11 mouse cellular contexts compared by ENCODE assay signal in genomic region chr8:122751342-122751741, GRCm38 (mm10). TPM values are rescaled to one million over a fixed set of nuclear protein-coding genes. Genes with fewer than 3 reads are reported as not detected.
DNase-seq lines count a peak whose midpoint lies in the region; ATAC-seq and TF ChIP-seq lines count a peak whose summit lies in the region.
"Had no signal": no experiment of that assay in that cellular context is flagged by ENCODE, and none has a peak within 500 bp of the region (broad histone marks: within the 10 kb centered on the region; RNA-seq: fewer than 3 reads in every experiment).

No protein-coding gene starts in this region.

- peak overlapping the region; percentile 42; the same call in 1 of the 2 replicates for H3K27ac ChIP-seq in forebrain, embryonic 12.5 days
- H3K27ac ChIP-seq in forebrain, embryonic 11.5 days (ENCODE audit: low read depth, low read length): no peak overlapping the region
- H3K27ac ChIP-seq in limb, embryonic 15.5 days: no peak overlapping the region
- no peak overlapping the region for H3K27ac ChIP-seq in limb, embryonic 10.5 days
- peak overlapping the region; percentile 84 for H3K27ac ChIP-seq in cerebellum, adult 2 months (ENCODE audit: insufficient read depth, low read length)
- peak overlapping the region; percentile 56; the same call in 1 of the 2 replicates for H3K27ac ChIP-seq in midbrain, embryonic 15.5 days
- H3K27ac ChIP-seq: liver, embryonic 13.5 days had no signal

- no peak for ATAC-seq in forebrain, embryonic 12.5 days (ENCODE audit: low FRiP score)
- no peak for ATAC-seq in forebrain, embryonic 11.5 days (replicated peaks; ENCODE audit: low FRiP score)
- 0 out of 2 replicates have a peak, but pooled peaks have one; percentile 28 for ATAC-seq in limb, embryonic 15.5 days (ENCODE audit: insufficient number of reproducible peaks, low FRiP score, low TSS enrichment, low read depth)
- ATAC-seq in midbrain, embryonic 15.5 days (replicated peaks): peak; percentile 62
- no peak for ATAC-seq in granulocyte monocyte progenitor cell, adult 5-6 weeks (replicated peaks; ENCODE audit: poor library complexity, severe bottlenecking)

- TF ChIP-seq CTCF in cerebellum, adult 2 months (IDR thresholded peaks at IDR 0.05; ENCODE audit: borderline replicate concordance, insufficient read depth, low read depth, low read length): no peak

- DNase-seq in forebrain, embryonic 11.5 days (ENCODE audit: low spot score): no peak
- DNase-seq in limb, embryonic 10.5 days (ENCODE audit: low spot score): no peak
- DNase-seq in cerebellum, adult 2 months: peak; percentile 68 to 73
- DNase-seq in thymus, postnatal 0 days (ENCODE audit: low spot score): no peak
- DNase-seq: kidney, adult 9 months; liver, embryonic 13.5 days had no signal

- no peak overlapping the region for H3K4me3 ChIP-seq in forebrain, embryonic 12.5 days (replicated peaks)
- no peak overlapping the region for H3K4me3 ChIP-seq in forebrain, embryonic 11.5 days (ENCODE audit: low read depth, low read length)
- no peak overlapping the region for H3K4me3 ChIP-seq in limb, embryonic 15.5 days
- H3K4me3 ChIP-seq in limb, embryonic 10.5 days: no peak overlapping the region
- H3K4me3 ChIP-seq in cerebellum, adult 2 months (replicated peaks; ENCODE audit: insufficient read depth, low read depth, low read length): peak overlapping the region; percentile 66
- peak overlapping the region; percentile 14 for H3K4me3 ChIP-seq in midbrain, embryonic 15.5 days
- H3K4me3 ChIP-seq: erythroblast, embryonic 14.5 days; liver, embryonic 13.5 days had no signal

- TF ChIP-seq POLR2A in cerebellum, adult 2 months (IDR thresholded peaks at IDR 0.05; ENCODE audit: borderline replicate concordance, insufficient read depth, low read length): 0 out of 2 replicates have a peak, but pooled peaks have one; percentile 22

- no peaks in the 10 kb centered on the region for H3K9me3 ChIP-seq in forebrain, embryonic 12.5 days
- no peaks in the 10 kb centered on the region for H3K9me3 ChIP-seq in forebrain, embryonic 11.5 days (ENCODE audit: control insufficient read depth, low read length)
- H3K9me3 ChIP-seq in limb, embryonic 15.5 days: no peaks in the 10 kb centered on the region
- H3K9me3 ChIP-seq in limb, embryonic 10.5 days (replicated peaks): no peaks in the 10 kb centered on the region
- no peaks in the 10 kb centered on the region for H3K9me3 ChIP-seq in midbrain, embryonic 15.5 days
- H3K9me3 ChIP-seq: liver, embryonic 13.5 days had no signal

- WGBS in forebrain, embryonic 12.5 days: 64% methylated on average over 5 of the region's 5 CpGs
- WGBS in forebrain, embryonic 11.5 days: 83% methylated on average over 5 of the region's 5 CpGs
- 54% methylated on average over 5 of the region's 5 CpGs for WGBS in limb, embryonic 15.5 days
- 79% methylated on average over 5 of the region's 5 CpGs for whole genome bisulfite sequencing in limb, embryonic 10.5 days
- 4% methylated on average over 5 of the region's 5 CpGs for WGBS in cerebellum, adult 2 months
- WGBS in midbrain, embryonic 15.5 days: 56% methylated on average over 5 of the region's 5 CpGs

- H3K4me2 ChIP-seq in forebrain, embryonic 12.5 days: no peak overlapping the region
- no peak overlapping the region for H3K4me2 ChIP-seq in forebrain, embryonic 11.5 days (ENCODE audit: low read depth, low read length, severe bottlenecking)
- H3K4me2 ChIP-seq in limb, embryonic 15.5 days: no peak overlapping the region
- H3K4me2 ChIP-seq in midbrain, embryonic 15.5 days: peak overlapping the region; percentile 18
- H3K4me2 ChIP-seq: liver, embryonic 13.5 days had no signal

- H3K36me3 ChIP-seq in forebrain, embryonic 12.5 days (replicated peaks): no peaks in the 10 kb centered on the region
- no peaks in the 10 kb centered on the region for H3K36me3 ChIP-seq in forebrain, embryonic 11.5 days (ENCODE audit: control insufficient read depth, insufficient read depth, low read length)
- no peaks in the 10 kb centered on the region for H3K36me3 ChIP-seq in limb, embryonic 15.5 days
- H3K36me3 ChIP-seq in limb, embryonic 10.5 days: no peaks in the 10 kb centered on the region
- H3K36me3 ChIP-seq in midbrain, embryonic 15.5 days (replicated peaks): no peaks in the 10 kb centered on the region
- H3K36me3 ChIP-seq: liver, embryonic 13.5 days had no signal

- H3K9ac ChIP-seq in forebrain, embryonic 12.5 days: no peak overlapping the region
- no peak overlapping the region for H3K9ac ChIP-seq in forebrain, embryonic 11.5 days (ENCODE audit: low read length)
- no peak overlapping the region for H3K9ac ChIP-seq in limb, embryonic 15.5 days
- no peak overlapping the region for H3K9ac ChIP-seq in midbrain, embryonic 15.5 days
- H3K9ac ChIP-seq: liver, embryonic 13.5 days had no signal

- H3K27me3 ChIP-seq in forebrain, embryonic 12.5 days: peaks cover 23% of the 10 kb centered on the region
- H3K27me3 ChIP-seq in forebrain, embryonic 11.5 days (ENCODE audit: control insufficient read depth, insufficient read depth, low read length): no peaks in the 10 kb centered on the region; the same call in none of the 2 replicates
- peaks cover 14% of the 10 kb centered on the region for H3K27me3 ChIP-seq in limb, embryonic 15.5 days
- H3K27me3 ChIP-seq in limb, embryonic 10.5 days (ENCODE audit: low read depth, poor library complexity, severe bottlenecking): peaks cover 67% of the 10 kb centered on the region
- no peaks in the 10 kb centered on the region for H3K27me3 ChIP-seq in cerebellum, adult 2 months (ENCODE audit: control insufficient read depth, insufficient read depth, low read length)
- no peaks in the 10 kb centered on the region for H3K27me3 ChIP-seq in midbrain, embryonic 15.5 days (replicated peaks)

- peaks cover 44% of the 10 kb centered on the region for H3K4me1 ChIP-seq in forebrain, embryonic 12.5 days
- peaks cover 1% of the 10 kb centered on the region; the same call in 1 of the 2 replicates for H3K4me1 ChIP-seq in forebrain, embryonic 11.5 days (replicated peaks; ENCODE audit: control insufficient read depth, insufficient read depth, low read length)
- peaks cover 9% of the 10 kb centered on the region for H3K4me1 ChIP-seq in limb, embryonic 15.5 days
- H3K4me1 ChIP-seq in limb, embryonic 10.5 days: peaks cover 16% of the 10 kb centered on the region
- peaks cover 33% of the 10 kb centered on the region for H3K4me1 ChIP-seq in cerebellum, adult 2 months (ENCODE audit: control insufficient read depth, insufficient read depth, low read length)
- H3K4me1 ChIP-seq in midbrain, embryonic 15.5 days: peaks cover 37% of the 10 kb centered on the region

RNA-seq across cellular contexts. Expression of gene Acsf3, which starts 23.9 kb away (rescaled TPM):
- polyA plus RNA-seq in forebrain, embryonic 12.5 days (2016; fragmentation: Nextera tagmentation; extraction: Ambion mirVana): 16.1 and 17.3 TPM in 2 replicates
- 15.6 and 16.3 TPM in 2 replicates for polyA plus RNA-seq in forebrain, embryonic 11.5 days (2014; fragmentation: Nextera tagmentation; extraction: Ambion mirVana)
- 17.6 and 18.1 TPM in 2 replicates for polyA plus RNA-seq in limb, embryonic 15.5 days (2015; fragmentation: Nextera tagmentation; extraction: Ambion mirVana)
- 18.6 and 19.2 TPM in 2 replicates for polyA plus RNA-seq in limb, embryonic 10.5 days (2016; fragmentation: Nextera tagmentation; extraction: Ambion mirVana)
- polyA plus RNA-seq in cerebellum, adult 2 months (2012; rRNA removed): 33.0 and 33.6 TPM in 2 replicates
- polyA plus RNA-seq in midbrain, embryonic 15.5 days (2015; fragmentation: Nextera tagmentation; extraction: Ambion mirVana): 16.4 and 18.3 TPM in 2 replicates
- 13.8 and 14.0 TPM in 2 replicates for polyA plus RNA-seq in thymus, postnatal 0 days (2015; fragmentation: Nextera tagmentation; extraction: Ambion mirVana)
- 5.0 and 20.5 TPM in 2 replicates for total RNA-seq in granulocyte monocyte progenitor cell, adult 5-6 weeks (2014; fragmentation: Nextera tagmentation)
- 8.1 and 12.0 TPM in 2 replicates for total RNA-seq in granulocyte monocyte progenitor cell, adult 5-6 weeks (2017)

RNA-seq across cellular contexts. Expression of gene Cbfa2t3, which starts 52.4 kb away (rescaled TPM):
- polyA plus RNA-seq in forebrain, embryonic 12.5 days (2016; fragmentation: Nextera tagmentation; extraction: Ambion mirVana): 12.2 and 12.4 TPM in 2 replicates
- 6.0 and 7.0 TPM in 2 replicates for polyA plus RNA-seq in forebrain, embryonic 11.5 days (2014; fragmentation: Nextera tagmentation; extraction: Ambion mirVana)
- polyA plus RNA-seq in limb, embryonic 15.5 days (2015; fragmentation: Nextera tagmentation; extraction: Ambion mirVana): 4.6 and 5.1 TPM in 2 replicates
- 2.0 and 2.8 TPM in 2 replicates for polyA plus RNA-seq in limb, embryonic 10.5 days (2016; fragmentation: Nextera tagmentation; extraction: Ambion mirVana)
- 17.7 and 21.6 TPM in 2 replicates for polyA plus RNA-seq in cerebellum, adult 2 months (2012; rRNA removed)
- 20.2 and 21.4 TPM in 2 replicates for polyA plus RNA-seq in midbrain, embryonic 15.5 days (2015; fragmentation: Nextera tagmentation; extraction: Ambion mirVana)
- 15.2 and 16.7 TPM in 2 replicates for polyA plus RNA-seq in thymus, postnatal 0 days (2015; fragmentation: Nextera tagmentation; extraction: Ambion mirVana)
- total RNA-seq in granulocyte monocyte progenitor cell, adult 5-6 weeks (2014; fragmentation: Nextera tagmentation): 35.4 and 37.7 TPM in 2 replicates
- total RNA-seq in granulocyte monocyte progenitor cell, adult 5-6 weeks (2017): 8.3 and 16.0 TPM in 2 replicates

Comparison
In these comparisons a context has a peak if more than half of its experiments do, and no peak if none do; other contexts are left out.
1. H3K27ac ChIP-seq: peak in forebrain, embryonic 12.5 days (single experiment), cerebellum, adult 2 months (single experiment) and midbrain, embryonic 15.5 days (single experiment); none in forebrain, embryonic 11.5 days (single experiment), limb, embryonic 15.5 days (single experiment) and limb, embryonic 10.5 days (single experiment).
2. ATAC-seq: peak in limb, embryonic 15.5 days (single experiment) and midbrain, embryonic 15.5 days (single experiment); none in forebrain, embryonic 12.5 days (single experiment), forebrain, embryonic 11.5 days (single experiment) and granulocyte monocyte progenitor cell, adult 5-6 weeks (single experiment).
3. H3K4me3 ChIP-seq: peak in cerebellum, adult 2 months (single experiment) and midbrain, embryonic 15.5 days (single experiment); none in forebrain, embryonic 12.5 days (single experiment), forebrain, embryonic 11.5 days (single experiment), limb, embryonic 15.5 days (single experiment) and limb, embryonic 10.5 days (single experiment).
4. DNase-seq: peak in cerebellum, adult 2 months (2 of 2); none in forebrain, embryonic 11.5 days (single experiment), limb, embryonic 10.5 days (single experiment) and thymus, postnatal 0 days (single experiment).